ENCODE assay signal across 16 mouse cellular contexts in genomic region chr15:83360140-83360539, GRCm38 (mm10).
"Had no signal": no experiment of that assay in that cellular context is flagged by ENCODE, and none has a peak within 500 bp of the region (broad histone marks: within the 10 kb centered on the region; RNA-seq: fewer than 3 reads in every experiment).

No protein-coding gene starts in this region.

- H3K4me3 ChIP-seq: liver, embryonic 15.5 days; megakaryocyte, embryonic 14.5 days; midbrain, embryonic 13.5 days; midbrain, embryonic 15.5 days; neural tube, embryonic 12.5 days; stomach, embryonic 15.5 days had no signal

- DNase-seq: liver, postnatal 0 days; lung, embryonic 14.5 days; lung, postnatal 14 days; lung, postnatal 36 days; right cerebral cortex, postnatal 14 days; thymus, adult 18-20 months; thymus, postnatal 25 days; thymus, postnatal 4 days had no signal

- H3K27ac ChIP-seq: liver, embryonic 15.5 days; macrophage; midbrain, embryonic 13.5 days; midbrain, embryonic 15.5 days; neural tube, embryonic 12.5 days; stomach, embryonic 15.5 days; stomach, postnatal 0 days had no signal
